Mouse (Mus musculus) bone marrow macrophage, adult 2 months (primary cell): ENCODE results near the gene Abca1.

Experiments
- CTCF ChIP-seq: IDR thresholded peaks from 2 replicates; pipeline ENCODE4 v1.5.1; 2012; ENCODE audit warnings: low read depth, mild to moderate bottlenecking, low read length, moderate library complexity
- POLR2A ChIP-seq: IDR thresholded peaks from 2 replicates; pipeline ENCODE4 v1.6.1; 2012; ENCODE audit warnings: mild to moderate bottlenecking, low read depth, low read length, borderline replicate concordance

DNA sequence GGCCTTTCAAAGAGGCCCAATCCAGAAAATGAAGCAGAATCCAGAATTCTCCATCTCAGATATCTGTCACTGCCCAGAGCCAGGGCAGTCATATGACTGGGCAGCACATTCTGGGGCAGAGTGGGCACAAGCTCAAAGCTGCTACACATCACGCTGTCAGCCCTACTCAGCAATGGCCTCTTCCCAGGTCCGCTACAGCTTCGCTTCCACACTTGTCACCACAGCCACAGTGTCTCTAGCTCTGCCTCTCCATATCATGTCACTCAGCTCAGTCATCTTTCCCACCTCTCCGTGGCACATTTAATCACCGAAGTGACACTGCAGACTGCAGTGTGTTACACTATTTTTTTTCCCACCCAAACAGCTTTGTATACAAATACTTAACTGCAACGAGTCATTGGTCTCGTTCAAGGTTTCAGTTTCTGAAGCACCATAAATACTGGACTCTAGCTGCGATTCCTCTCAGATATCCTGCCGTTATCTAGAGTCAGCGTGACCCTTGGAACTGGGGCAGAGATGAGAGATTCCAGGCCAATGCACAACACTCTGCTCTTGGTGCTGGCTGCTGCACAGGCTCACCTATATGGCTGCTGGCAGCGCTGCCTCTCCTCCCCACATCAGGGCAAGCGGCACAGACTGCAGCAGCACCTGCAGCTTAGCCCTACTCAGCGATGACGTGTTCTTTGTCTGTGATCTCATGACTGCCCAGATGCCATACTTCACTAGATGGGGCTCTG lies 136.3 kb downstream of the Abca1 start:
- TF ChIP-seq CTCF (no peak), POLR2A (no peak)
